Mouse (Mus musculus) stomach, embryonic 16.5 days (tissue): ENCODE measurements around the gene Slc38a10. TPM values are rescaled to one million over a fixed set of nuclear protein-coding genes. Genes with fewer than 3 reads are reported as not detected.

ENCODE experiments used
- ATAC-seq: fragments of 200-750 bp; cut with Nextera tagmentation; 2 replicates; pipeline ENCODE4 v1.8.0; 2017; ENCODE audit warnings: moderate number of reproducible peaks, moderate TSS enrichment; ENCODE audit not compliant: insufficient read depth, low FRiP score
- H3K27ac ChIP-seq: fragments of 300-500 bp; sonication (generic); 2 replicates; pipeline ENCODE4 v1.5.1; 2014; ENCODE audit warnings: low read length
- H3K27me3 ChIP-seq: fragments of 300-500 bp; sonication (generic); 2 replicates; pipeline ENCODE4 v1.6.1; 2014; ENCODE audit warnings: low read length, control low read depth, mixed read lengths; ENCODE audit not compliant: control insufficient read depth, insufficient read depth
- H3K36me3 ChIP-seq: fragments of 300-500 bp; sonication (generic); 2 replicates; pipeline ENCODE4 v1.6.1; 2014; ENCODE audit warnings: low read length; ENCODE audit not compliant: control insufficient read depth, insufficient read depth
- H3K4me1 ChIP-seq: fragments of 300-500 bp; sonication (generic); 2 replicates; pipeline ENCODE4 v1.6.1; 2014; ENCODE audit warnings: low read length, control low read depth, mixed read lengths; ENCODE audit not compliant: control insufficient read depth, insufficient read depth
- H3K4me2 ChIP-seq: fragments of 300-500 bp; sonication (generic); 2 replicates; pipeline ENCODE4 v1.6.1; 2014; ENCODE audit warnings: low read depth, low read length, mixed read lengths
- H3K4me3 ChIP-seq: fragments of 300-500 bp; sonication (generic); replicated peaks from 2 replicates; pipeline ENCODE4 v1.5.1; 2014; ENCODE audit warnings: mild to moderate bottlenecking, low read length
- H3K9ac ChIP-seq: fragments of 300-500 bp; sonication (generic); 2 replicates; pipeline ENCODE4 v1.6.1; 2014; ENCODE audit warnings: low read length
- H3K9me3 ChIP-seq: fragments of 300-500 bp; sonication (generic); replicated peaks from 2 replicates; pipeline ENCODE4 v1.6.1; 2016; ENCODE audit warnings: low read length, control low read depth; ENCODE audit not compliant: control insufficient read depth
- WGBS: fragments of 180-500 bp; shearing (Covaris S2); extraction: QIAGEN DNeasy Blood & Tissue Kit; methylation state at CpG from one replicate; pipeline ENCODE4 v1.1.7; 2014; 5-methylcytosine and 5-hydroxymethylcytosine counted together
- polyA plus RNA-seq: library from polyadenylated mRNA; unstranded; fragments of >200 nt; fragmentation: Nextera tagmentation; extraction: Ambion mirVana; gene quantifications from 2 replicates; pipeline ENCODE4 v1.2.1, GENCODE M21; 2015

Slc38a10 gene
- polyA plus RNA-seq, 1 experiment from 2014 or later = 95.9 TPM

DNA sequence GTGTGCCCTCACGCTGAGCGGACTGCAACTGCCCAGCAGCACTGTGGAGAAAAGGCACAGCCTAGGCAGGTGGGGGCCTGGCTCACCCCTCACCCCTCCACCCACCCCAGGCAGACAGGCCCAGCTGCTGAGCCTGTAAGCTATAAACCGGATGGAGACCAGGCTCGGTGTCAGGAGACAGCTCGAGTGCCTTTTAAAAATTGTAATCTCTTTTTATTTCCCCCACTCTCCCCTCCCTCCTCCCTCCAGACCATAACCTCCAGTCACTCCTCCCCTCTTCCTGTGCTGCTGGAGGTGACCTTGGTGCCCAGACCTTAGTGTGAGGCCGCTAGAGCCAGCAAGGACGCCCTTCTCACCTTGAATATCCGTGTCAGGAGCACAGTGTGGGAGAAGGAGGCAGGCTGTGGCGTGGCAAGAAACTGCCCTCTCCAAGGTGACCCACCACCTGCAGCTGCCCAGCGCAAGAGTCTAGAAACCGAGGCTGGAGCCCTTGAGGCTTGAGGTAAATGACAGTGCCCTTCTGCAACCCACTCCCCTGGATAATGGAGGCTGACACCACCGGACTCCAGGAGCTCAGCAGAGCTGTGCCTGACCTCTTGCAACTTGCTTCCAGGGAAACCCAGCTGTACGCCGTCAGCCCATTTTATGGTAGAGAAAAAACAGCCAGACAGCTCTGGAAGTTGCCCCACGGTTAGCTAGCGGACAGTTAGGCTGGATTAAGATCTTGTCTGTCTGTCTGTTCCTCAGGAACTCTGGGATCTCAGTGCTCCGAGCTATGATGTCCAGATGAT lies 13.5 kb upstream of the Slc38a10 start:
- peak; percentile 57 for ATAC-seq
- Histone ChIP-seq H3K4me3 (no peak overlapping the region), H3K27ac (peak overlapping the region; percentile 17; the same call in 1 of the 2 replicates), H3K9me3 (no peaks in the 10 kb centered on the region), H3K9ac (peak overlapping the region; percentile 40), H3K27me3 (no peaks in the 10 kb centered on the region), H3K4me2 (no peak overlapping the region), H3K4me1 (peaks cover 16% of the 10 kb centered on the region), H3K36me3 (no peaks in the 10 kb centered on the region)
- 34% methylated on average over 17 of the region's 17 CpGs for WGBS

DNA sequence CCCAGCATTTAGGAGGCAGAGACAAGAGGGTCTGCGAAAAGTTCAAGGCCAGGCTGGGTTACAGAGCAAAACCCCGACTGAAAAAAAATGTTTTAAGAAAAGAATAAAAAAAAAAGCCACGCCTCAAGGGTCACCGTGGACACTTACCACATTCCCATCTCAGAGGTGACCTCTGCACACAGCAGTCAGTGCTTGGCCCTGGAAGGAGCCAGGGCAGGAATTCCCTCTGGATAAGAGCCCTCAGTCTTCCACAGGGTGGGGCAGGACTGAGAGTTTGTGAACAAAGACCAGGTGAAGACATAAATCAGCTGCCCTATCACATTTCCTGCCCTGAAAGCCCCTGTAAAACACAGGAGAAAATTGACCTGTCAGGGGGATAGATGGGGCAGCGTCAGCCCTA lies 12.9 kb upstream of the Slc38a10 start:
- Histone ChIP-seq H3K4me1 (peaks cover 15% of the 10 kb centered on the region), H3K27ac (no peak overlapping the region; the same call in 1 of the 2 replicates), H3K27me3 (no peaks in the 10 kb centered on the region), H3K9ac (peak overlapping the region; percentile 40; the same call in 1 of the 2 replicates), H3K4me3 (no peak overlapping the region), H3K36me3 (no peaks in the 10 kb centered on the region), H3K4me2 (no peak overlapping the region), H3K9me3 (no peaks in the 10 kb centered on the region)
- ATAC-seq = peak; percentile 47; the same call in 1 of the 2 replicates
- WGBS = 35% methylated on average over 5 of the region's 5 CpGs

- H3K9me3 ChIP-seq = no peaks in the 10 kb centered on the region
- ATAC-seq = no peak
- H3K4me2 ChIP-seq = no peak overlapping the region
- H3K36me3 ChIP-seq = no peaks in the 10 kb centered on the region
- WGBS = 89% methylated on average over 3 of the region's 3 CpGs
- H3K4me3 ChIP-seq = no peak overlapping the region
- peaks cover 15% of the 10 kb centered on the region for H3K4me1 ChIP-seq
- H3K27me3 ChIP-seq = no peaks in the 10 kb centered on the region
- no peak overlapping the region for H3K27ac ChIP-seq
- no peak overlapping the region for H3K9ac ChIP-seq
These were observed 12.1 kb upstream of the Slc38a10 start for GRCm38 (mm10) chr11:120163207-120163606.

DNA sequence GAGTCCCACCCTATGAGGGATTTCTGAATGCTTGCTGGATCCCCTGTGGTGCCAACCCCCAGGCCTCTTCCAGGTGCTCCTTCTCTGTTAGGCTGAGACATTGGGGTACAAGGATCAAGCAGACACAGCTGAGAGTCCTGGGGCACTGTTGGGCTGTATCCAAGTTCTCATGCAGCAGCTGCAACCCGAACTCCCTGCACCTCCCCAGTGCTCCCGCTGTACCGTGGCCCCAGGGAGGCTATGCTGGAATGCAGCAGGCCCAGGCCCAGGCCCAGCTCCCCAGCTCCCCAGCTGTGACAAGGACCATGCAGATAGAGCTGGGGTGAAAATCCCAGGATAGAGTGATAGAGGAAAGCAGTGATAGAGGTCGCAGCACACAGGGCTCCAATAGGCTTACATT lies 10.1 kb upstream of the Slc38a10 start:
- H3K4me3 ChIP-seq = no peak overlapping the region
- no peaks in the 10 kb centered on the region for H3K27me3 ChIP-seq
- no peak overlapping the region for H3K4me2 ChIP-seq
- WGBS = 34% methylated on average over 4 of the region's 4 CpGs
- no peak for ATAC-seq
- H3K36me3 ChIP-seq = no peaks in the 10 kb centered on the region
- H3K9ac ChIP-seq = no peak overlapping the region
- no peak overlapping the region for H3K27ac ChIP-seq
- H3K4me1 ChIP-seq = peaks cover 15% of the 10 kb centered on the region
- no peaks in the 10 kb centered on the region for H3K9me3 ChIP-seq

GRCm38 (mm10) chr11:120160478-120160877 lies 9.3 kb upstream of the Slc38a10 start:
- no peak overlapping the region for H3K27ac ChIP-seq
- no peaks in the 10 kb centered on the region for H3K9me3 ChIP-seq
- no peak overlapping the region for H3K4me2 ChIP-seq
- no peaks in the 10 kb centered on the region for H3K36me3 ChIP-seq
- ATAC-seq = peak; percentile 4; the same call in 1 of the 2 replicates
- WGBS = 72% methylated on average over 4 of the region's 4 CpGs
- H3K4me1 ChIP-seq = peaks cover 15% of the 10 kb centered on the region
- H3K9ac ChIP-seq = no peak overlapping the region
- H3K27me3 ChIP-seq = no peaks in the 10 kb centered on the region
- no peak overlapping the region for H3K4me3 ChIP-seq

GRCm38 (mm10) chr11:120159653-120160052 lies 8.5 kb upstream of the Slc38a10 start:
- H3K36me3 ChIP-seq = no peaks in the 10 kb centered on the region
- ATAC-seq = no peak
- H3K4me3 ChIP-seq = no peak overlapping the region
- no peaks in the 10 kb centered on the region for H3K9me3 ChIP-seq
- peaks cover 10% of the 10 kb centered on the region for H3K4me1 ChIP-seq
- no peak overlapping the region for H3K27ac ChIP-seq
- no peak overlapping the region for H3K9ac ChIP-seq
- H3K27me3 ChIP-seq = no peaks in the 10 kb centered on the region
- WGBS = 60% methylated on average over 5 of the region's 5 CpGs
- H3K4me2 ChIP-seq = no peak overlapping the region

DNA sequence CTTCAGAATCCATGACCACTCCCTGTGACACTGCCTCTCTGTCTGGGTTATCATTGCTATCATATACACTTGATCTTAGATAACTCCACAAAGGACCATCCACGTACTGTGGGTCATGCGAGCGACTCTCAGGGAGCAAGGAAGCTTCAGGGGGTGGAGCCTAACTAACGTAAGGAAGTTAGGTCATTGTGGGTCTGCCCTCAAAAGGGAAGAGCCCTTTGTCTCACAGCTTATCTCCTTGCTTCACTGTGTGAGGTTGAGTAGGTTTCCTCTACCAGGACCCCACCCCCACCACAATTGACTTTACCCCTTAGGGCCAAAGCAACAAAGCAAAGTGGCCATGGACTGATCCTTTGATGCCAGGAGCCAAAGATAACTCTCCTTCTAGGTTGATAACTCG lies 7.7 kb upstream of the Slc38a10 start:
- Histone ChIP-seq H3K9me3 (no peaks in the 10 kb centered on the region), H3K27ac (no peak overlapping the region), H3K27me3 (no peaks in the 10 kb centered on the region), H3K4me2 (no peak overlapping the region), H3K9ac (no peak overlapping the region), H3K36me3 (no peaks in the 10 kb centered on the region), H3K4me3 (no peak overlapping the region), H3K4me1 (peaks cover 1% of the 10 kb centered on the region)
- no peak for ATAC-seq
- 57% methylated on average over 5 of the region's 5 CpGs for WGBS

DNA sequence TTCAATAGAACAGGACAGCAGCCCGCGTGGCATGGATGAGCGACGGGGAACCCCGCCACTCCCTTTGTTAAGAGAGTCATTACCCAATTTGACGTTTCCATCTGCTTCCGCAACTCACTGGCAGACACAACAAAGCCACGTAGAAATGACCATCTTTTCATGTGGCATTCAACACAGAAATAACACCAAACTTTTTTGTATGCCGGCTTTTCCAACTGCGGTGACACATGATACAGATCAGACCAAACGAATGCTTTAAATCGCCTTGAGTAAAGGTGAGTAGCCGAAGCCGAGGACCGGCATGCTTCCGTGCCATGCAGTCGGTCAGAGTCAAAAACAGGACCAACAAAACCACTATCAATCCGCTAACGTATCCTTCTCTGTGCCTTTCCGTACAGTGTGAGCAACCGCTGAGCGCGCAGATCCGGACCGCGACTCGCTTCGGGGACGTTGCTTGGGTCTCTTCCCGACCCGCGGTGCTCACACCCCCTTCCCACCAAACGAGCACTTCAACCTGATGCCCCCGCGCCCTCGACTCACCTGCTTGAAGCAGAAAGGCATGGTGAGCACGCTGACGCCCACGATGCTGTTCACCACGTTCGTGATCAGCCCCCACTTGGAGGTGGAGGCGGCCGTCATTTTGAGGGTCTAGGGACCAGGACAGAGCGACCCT lies 570 bp downstream of the Slc38a10 start:
- ATAC-seq = peak; percentile 26; the same call in 1 of the 2 replicates
- Histone ChIP-seq H3K27ac (peak overlapping the region; percentile 79), H3K4me3 (peak overlapping the region; percentile 94), H3K9me3 (no peaks in the 10 kb centered on the region), H3K36me3 (no peaks in the 10 kb centered on the region), H3K4me2 (peak overlapping the region; percentile 63), H3K9ac (peak overlapping the region; percentile 82), H3K4me1 (peaks cover 20% of the 10 kb centered on the region), H3K27me3 (no peaks in the 10 kb centered on the region)
- WGBS = under 1% methylated on average over 44 of the region's 44 CpGs

DNA sequence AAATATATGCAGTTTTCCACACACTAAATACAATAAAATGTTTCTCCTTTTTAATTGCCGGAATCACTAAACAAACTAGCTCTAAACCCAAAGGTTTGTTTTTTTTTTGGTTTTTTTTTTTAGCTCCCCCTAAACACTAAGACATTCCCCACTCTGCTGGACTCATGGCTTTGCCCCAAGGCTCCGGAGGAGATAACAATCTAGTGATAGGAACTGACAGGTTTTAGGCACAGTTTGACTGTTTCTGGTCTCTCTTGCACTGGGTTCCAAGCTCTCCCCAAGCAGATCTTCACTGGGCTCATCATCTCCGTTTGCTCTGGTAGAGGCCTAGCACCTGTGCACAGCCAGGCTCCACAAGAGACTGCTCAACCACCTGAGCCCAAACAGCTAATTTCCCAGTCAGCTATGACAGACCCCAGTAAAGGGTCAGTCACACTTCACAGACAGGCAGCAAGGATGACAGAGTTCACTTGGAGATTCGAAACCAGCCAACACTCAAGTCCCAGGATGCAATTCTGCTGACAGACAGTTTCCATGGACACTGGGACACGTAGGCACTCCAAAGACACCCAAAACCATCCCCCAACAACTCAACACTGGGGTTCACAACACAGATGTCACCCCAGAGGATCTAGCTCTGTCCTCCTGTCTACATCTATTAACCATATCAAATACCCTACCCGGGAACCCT lies 1.5 kb downstream of the Slc38a10 start:
- peak overlapping the region; percentile 82; the same call in 1 of the 2 replicates for H3K9ac ChIP-seq
- peak overlapping the region; percentile 63 for H3K4me2 ChIP-seq
- peak overlapping the region; percentile 94 for H3K4me3 ChIP-seq
- WGBS = 33% methylated on average over 6 of the region's 6 CpGs
- H3K27ac ChIP-seq = no peak overlapping the region
- no peak for ATAC-seq
- H3K9me3 ChIP-seq = no peaks in the 10 kb centered on the region
- H3K4me1 ChIP-seq = peaks cover 25% of the 10 kb centered on the region
- H3K36me3 ChIP-seq = no peaks in the 10 kb centered on the region
- no peaks in the 10 kb centered on the region for H3K27me3 ChIP-seq
